Mouse (Mus musculus) left cerebral cortex, adult 8-10 months (tissue): Measurements from ENCODE around the gene Fam49a. TPM values are rescaled to one million over a fixed set of nuclear protein-coding genes. Genes with fewer than 3 reads are reported as not detected.
"Not testable (repeated sequence)": the region's sequence is repeated elsewhere in the genome, so short reads cannot be mapped to it uniquely, and the experiment has no call there.

ENCODE experiments used
- DNase-seq, 2 experiments: peaks; one replicate each; pipeline ENCODE4 v3.0.0; 2022; ENCODE audit warnings: low spot score in 2 of 2
- total RNA-seq, 4 experiments: library from RNA; stranded (reverse); gene quantifications; 2 replicates each; pipeline ENCODE4 v1.2.4; 2022

Gene Fam49a
- total RNA-seq, 4 experiments from 2014 or later, result 156 to 178 (median 169) TPM

- DNase-seq, result no peak
Observed at GRCm38 (mm10) chr12:12313437-12313836, 51.5 kb downstream of the Fam49a start.

GRCm38 (mm10) chr12:12313919-12314318 is 52.0 kb downstream of the Fam49a start:
- DNase-seq, result no peak

- DNase-seq, result no peak
Observed at GRCm38 (mm10) chr12:12314326-12314725, 52.4 kb downstream of the Fam49a start.

GRCm38 (mm10) chr12:12315011-12315410 is 53.1 kb downstream of the Fam49a start:
- no peak for DNase-seq

GRCm38 (mm10) chr12:12316956-12317355 is 55.0 kb downstream of the Fam49a start:
- no peak for DNase-seq

- DNase-seq, result no peak
Observed at GRCm38 (mm10) chr12:12317606-12318005, 55.7 kb downstream of the Fam49a start.

- no peak for DNase-seq
Observed at GRCm38 (mm10) chr12:12318140-12318734, 56.3 kb downstream of the Fam49a start.

- DNase-seq, result no peak
Observed at GRCm38 (mm10) chr12:12320693-12321092, 58.8 kb downstream of the Fam49a start.

GRCm38 (mm10) chr12:12321111-12321510 is 59.2 kb downstream of the Fam49a start:
- no peak for DNase-seq

GRCm38 (mm10) chr12:12323084-12323483 is 61.1 kb downstream of the Fam49a start:
- no peak for DNase-seq

- DNase-seq, result peak; percentile 72 to 97
Observed at GRCm38 (mm10) chr12:12323616-12324223, 61.8 kb downstream of the Fam49a start.

GRCm38 (mm10) chr12:12324266-12324665 is 62.3 kb downstream of the Fam49a start:
- not testable (repeated sequence) for DNase-seq

GRCm38 (mm10) chr12:12333526-12334310 is 71.8 kb downstream of the Fam49a start:
- DNase-seq, result no peak

GRCm38 (mm10) chr12:12334486-12334885 is 72.5 kb downstream of the Fam49a start:
- DNase-seq, result no peak

GRCm38 (mm10) chr12:12335566-12335965 is 73.6 kb downstream of the Fam49a start:
- no peak for DNase-seq

GRCm38 (mm10) chr12:12337378-12337777 is 75.4 kb downstream of the Fam49a start:
- DNase-seq, result peak in 1 of 2 experiments; percentile 65

GRCm38 (mm10) chr12:12343320-12343719 is 81.4 kb downstream of the Fam49a start:
- DNase-seq, result no peak

GRCm38 (mm10) chr12:12348625-12349024 is 86.7 kb downstream of the Fam49a start:
- no peak for DNase-seq

GRCm38 (mm10) chr12:12349645-12350288 is 87.8 kb downstream of the Fam49a start:
- DNase-seq, result no peak

- DNase-seq, result no peak
Observed at GRCm38 (mm10) chr12:12351816-12352552, 90.0 kb downstream of the Fam49a start.

- DNase-seq, result no peak
Observed at GRCm38 (mm10) chr12:12354115-12354653, 92.2 kb downstream of the Fam49a start.
